Mouse (Mus musculus) midbrain, postnatal 0 days (tissue): Measurements from ENCODE around the gene Eefsec. TPM values are rescaled to one million over a fixed set of nuclear protein-coding genes. Genes with fewer than 3 reads are reported as not detected.

Source experiments
- ATAC-seq: fragments of 200-750 bp; cut with Nextera tagmentation; 2 replicates; pipeline ENCODE4 v1.8.0; 2017; ENCODE audit warnings: moderate number of reproducible peaks, mild to moderate bottlenecking, moderate TSS enrichment, moderate library complexity; ENCODE audit not compliant: low FRiP score
- DNase-seq: peaks from one replicate; pipeline ENCODE4 v3.0.0-alpha.2; 2015; ENCODE audit warnings: low spot score
- H3K27ac ChIP-seq: fragments of 300-500 bp; sonication (generic); 2 replicates; pipeline ENCODE4 v1.5.1; 2014; ENCODE audit warnings: low read depth, mild to moderate bottlenecking, low read length, mixed read lengths
- H3K27me3 ChIP-seq: fragments of 300-500 bp; sonication (generic); 2 replicates; pipeline ENCODE4 v1.6.1; 2014; ENCODE audit warnings: low read length, control low read depth, mixed read lengths; ENCODE audit not compliant: insufficient read depth
- H3K36me3 ChIP-seq: fragments of 300-500 bp; sonication (generic); 2 replicates; pipeline ENCODE4 v1.6.1; 2014; ENCODE audit warnings: low read length, control low read depth, mixed read lengths; ENCODE audit not compliant: insufficient read depth
- H3K4me1 ChIP-seq: fragments of 300-500 bp; sonication (generic); 2 replicates; pipeline ENCODE4 v1.6.1; 2014; ENCODE audit warnings: mild to moderate bottlenecking, control low read depth, antibody characterized with exemption, low read length, mixed read lengths; ENCODE audit not compliant: insufficient read depth
- H3K4me2 ChIP-seq: fragments of 300-500 bp; sonication (generic); 2 replicates; pipeline ENCODE4 v1.6.1; 2014; ENCODE audit warnings: low read depth, mild to moderate bottlenecking, low read length, mixed read lengths; ENCODE audit not compliant: poor library complexity, severe bottlenecking
- H3K4me3 ChIP-seq: fragments of 300-500 bp; sonication (generic); 2 replicates; pipeline ENCODE4 v1.5.1; 2014; ENCODE audit warnings: low read depth, mild to moderate bottlenecking, low read length, moderate library complexity
- H3K9ac ChIP-seq: fragments of 300-500 bp; sonication (generic); replicated peaks from 2 replicates; pipeline ENCODE4 v1.6.1; 2014; ENCODE audit warnings: mild to moderate bottlenecking, low read length, moderate library complexity, mixed read lengths; ENCODE audit not compliant: poor library complexity, severe bottlenecking
- H3K9me3 ChIP-seq: fragments of 300-500 bp; sonication (generic); 2 replicates; pipeline ENCODE4 v1.6.1; 2016; ENCODE audit warnings: low read length, control low read depth
- CTCF ChIP-seq: IDR thresholded peaks from 2 replicates; pipeline ENCODE4 v1.5.1; 2016; ENCODE audit warnings: antibody characterized with exemption, mild to moderate bottlenecking
- WGBS: fragments of 180-500 bp; shearing (Covaris S2); extraction: QIAGEN DNeasy Blood & Tissue Kit; methylation state at CpG from one replicate; pipeline ENCODE4 v1.1.7; 2014; 5-methylcytosine and 5-hydroxymethylcytosine counted together
- polyA plus RNA-seq: library from polyadenylated mRNA; unstranded; fragments of >200 nt; fragmentation: Nextera tagmentation; extraction: Ambion mirVana; gene quantifications from 2 replicates; pipeline ENCODE4 v1.2.1, GENCODE M21; 2015
- total RNA-seq: library from RNA; depleted of rRNA; stranded (reverse); fragments of >200 nt; gene quantifications from 2 replicates; pipeline ENCODE4 v1.2.3, GENCODE M21; 2014

Gene Eefsec
- total and polyA plus RNA-seq, 2 experiments from 2014 or later = 24.4 to 26.8 TPM

GRCm38 (mm10) chr6:88465181-88465920, 19.0 kb upstream of the Eefsec start, which contains the start of gene Ruvbl1:
Gene Ruvbl1, plus strand, starts transcription at chr6:88465409.
- Histone ChIP-seq H3K27me3 (no peaks in the 10 kb centered on the region), H3K36me3 (peaks cover 25% of the 10 kb centered on the region), H3K27ac (peak within 1 kb of the TSS; percentile 40), H3K9me3 (no peaks in the 10 kb centered on the region), H3K4me3 (peak within 1 kb of the TSS; percentile 47), H3K4me1 (peaks cover 3% of the 10 kb centered on the region; the same call in 1 of the 2 replicates), H3K4me2 (peak within 1 kb of the TSS; percentile 71), H3K9ac (peak within 1 kb of the TSS; percentile 64)
- ATAC-seq (peak; percentile 100), DNase-seq (peak; percentile 99)
- under 1% methylated on average over 37 of the region's 42 CpGs for WGBS
- no peak for TF ChIP-seq CTCF

- Histone ChIP-seq H3K4me1 (no peaks in the 10 kb centered on the region), H3K27me3 (no peaks in the 10 kb centered on the region), H3K4me3 (no peak overlapping the region), H3K36me3 (no peaks in the 10 kb centered on the region), H3K9me3 (no peaks in the 10 kb centered on the region), H3K9ac (no peak overlapping the region), H3K27ac (no peak overlapping the region), H3K4me2 (no peak overlapping the region)
- WGBS = 72% methylated on average over 2 of the region's 2 CpGs
- TF ChIP-seq CTCF = no peak
- ATAC-seq (no peak), DNase-seq (no peak)
These were observed 8.2 kb upstream of the Eefsec start for GRCm38 (mm10) chr6:88454545-88454944.

- no peaks in the 10 kb centered on the region for H3K36me3 ChIP-seq
- no peak overlapping the region for H3K27ac ChIP-seq
- H3K4me2 ChIP-seq = no peak overlapping the region
- H3K4me3 ChIP-seq = no peak overlapping the region
- WGBS = 18% methylated on average over 4 of the region's 4 CpGs
- H3K4me1 ChIP-seq = no peaks in the 10 kb centered on the region
- DNase-seq (no peak), ATAC-seq (no peak)
- no peak for TF ChIP-seq CTCF
- no peaks in the 10 kb centered on the region for H3K27me3 ChIP-seq
- H3K9me3 ChIP-seq = no peaks in the 10 kb centered on the region
- no peak overlapping the region for H3K9ac ChIP-seq
These were observed 1.1 kb upstream of the Eefsec start for GRCm38 (mm10) chr6:88447454-88447853.

- no peak for DNase-seq
These were observed 678 bp downstream of the Eefsec start for GRCm38 (mm10) chr6:88445661-88446060.

GRCm38 (mm10) chr6:88444076-88444750, 2.1 kb downstream of the Eefsec start:
- Histone ChIP-seq H3K4me2 (no peak overlapping the region), H3K9ac (no peak overlapping the region), H3K4me1 (no peaks in the 10 kb centered on the region), H3K4me3 (no peak overlapping the region), H3K36me3 (no peaks in the 10 kb centered on the region), H3K27ac (no peak overlapping the region), H3K9me3 (no peaks in the 10 kb centered on the region), H3K27me3 (no peaks in the 10 kb centered on the region)
- no peak for ATAC-seq
- TF ChIP-seq CTCF = no peak
- DNase-seq = no peak
- 91% methylated on average over 7 of the region's 7 CpGs for WGBS

More at GRCm38 (mm10) chr6:88445661-88446060, 678 bp downstream of the Eefsec start:
- Histone ChIP-seq H3K4me1 (no peaks in the 10 kb centered on the region), H3K4me2 (peak overlapping the region; percentile 85), H3K36me3 (no peaks in the 10 kb centered on the region), H3K9me3 (no peaks in the 10 kb centered on the region), H3K27ac (no peak overlapping the region), H3K9ac (peak overlapping the region; percentile 75), H3K4me3 (peak overlapping the region; percentile 74), H3K27me3 (no peaks in the 10 kb centered on the region)
- ATAC-seq = no peak
- WGBS = 17% methylated on average over 5 of the region's 5 CpGs
- no peak for TF ChIP-seq CTCF

- H3K4me1 ChIP-seq = no peaks in the 10 kb centered on the region
- no peaks in the 10 kb centered on the region for H3K36me3 ChIP-seq
- no peak overlapping the region for H3K9ac ChIP-seq
- no peak overlapping the region for H3K4me2 ChIP-seq
- no peaks in the 10 kb centered on the region for H3K9me3 ChIP-seq
- H3K4me3 ChIP-seq = no peak overlapping the region
- no peak for DNase-seq
- no peak overlapping the region for H3K27ac ChIP-seq
- no peak for TF ChIP-seq CTCF
- no peak for ATAC-seq
- no peaks in the 10 kb centered on the region for H3K27me3 ChIP-seq
- WGBS = 73% methylated on average over 3 of the region's 3 CpGs
These were observed 2.9 kb downstream of the Eefsec start for GRCm38 (mm10) chr6:88443446-88443845.
